Mouse (Mus musculus) left cerebral cortex, adult 9 months (tissue): ENCODE results near the gene Zfp292.
A peak's percentile ranks its signal among the peaks of the same experiment; 100 is the strongest.

ENCODE experiments used
- DNase-seq, 2 experiments: peaks; one replicate each; pipeline ENCODE4 v3.0.0; 2022; ENCODE audit warnings: low spot score in 2 of 2

Gene Zfp292

DNA sequence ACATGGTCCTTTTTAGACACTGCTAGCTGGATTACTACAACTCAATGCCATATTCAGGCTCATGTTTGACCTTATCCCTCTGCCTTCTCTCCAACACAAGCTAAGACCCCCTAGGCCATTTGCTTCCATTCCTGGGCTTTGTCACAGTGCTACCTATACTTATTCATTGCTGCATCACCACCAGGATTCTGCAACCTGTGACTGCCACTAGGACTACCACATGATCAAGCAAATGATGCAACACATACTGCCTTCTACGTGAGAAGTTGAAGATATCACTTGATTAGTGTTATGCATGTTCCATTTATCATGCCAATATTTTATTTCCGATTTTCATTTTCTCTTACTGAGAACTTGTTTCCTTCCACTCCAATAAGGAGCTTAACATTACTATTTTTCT, 84.8 kb downstream of the Zfp292 start:
- no peak for DNase-seq

DNA sequence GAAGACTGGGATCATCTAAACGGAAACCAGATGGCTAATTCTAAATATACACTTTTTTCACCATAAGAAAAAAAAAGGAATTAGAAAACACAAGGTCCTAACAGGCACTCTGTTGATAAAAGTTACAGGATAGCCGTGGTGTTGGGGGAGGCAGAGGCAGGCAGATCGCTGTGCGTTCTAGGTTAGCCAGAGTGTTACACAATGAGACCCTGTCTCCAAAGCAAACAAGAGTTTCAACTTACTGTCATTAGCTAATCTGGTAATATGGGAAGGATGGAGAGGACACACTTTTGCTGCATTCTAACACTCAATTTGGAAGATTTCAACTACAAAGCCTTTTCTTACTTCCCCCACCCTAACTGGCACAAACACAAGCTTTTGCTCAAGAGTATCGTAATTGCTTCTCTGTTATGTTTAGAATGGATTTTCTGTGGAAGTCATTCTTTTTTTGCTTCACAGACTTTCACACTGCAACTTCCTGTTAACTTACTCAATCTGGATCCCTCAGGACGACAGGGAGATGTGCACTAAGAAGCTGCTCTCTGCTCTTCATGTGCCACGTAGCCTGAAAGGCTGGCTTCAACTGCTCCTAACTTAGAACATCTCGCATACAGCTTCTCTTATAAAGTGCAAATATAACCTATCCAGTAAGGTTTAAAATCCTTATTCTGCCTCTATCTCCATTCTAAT, 85.3 kb downstream of the Zfp292 start:
- no peak for DNase-seq

DNA sequence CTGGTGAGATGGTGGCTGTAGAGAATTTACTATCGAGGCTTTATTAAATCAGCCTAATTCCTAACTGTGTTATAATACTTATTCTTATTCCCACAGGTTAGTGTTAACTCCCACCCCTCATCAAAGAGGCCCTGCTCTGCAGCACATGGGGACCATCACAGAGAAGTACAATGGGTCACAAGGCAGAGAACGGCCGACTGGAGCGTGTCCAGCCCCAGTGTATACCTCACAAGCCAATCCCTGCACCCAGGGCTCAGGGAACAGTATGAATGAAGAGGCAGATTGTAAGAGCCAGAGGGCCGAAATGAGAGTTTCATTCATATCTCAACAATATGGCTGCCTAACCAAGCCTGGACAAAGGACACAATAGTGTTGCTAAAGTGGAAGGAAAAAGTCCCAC, 86.5 kb downstream of the Zfp292 start:
- no peak for DNase-seq

DNA sequence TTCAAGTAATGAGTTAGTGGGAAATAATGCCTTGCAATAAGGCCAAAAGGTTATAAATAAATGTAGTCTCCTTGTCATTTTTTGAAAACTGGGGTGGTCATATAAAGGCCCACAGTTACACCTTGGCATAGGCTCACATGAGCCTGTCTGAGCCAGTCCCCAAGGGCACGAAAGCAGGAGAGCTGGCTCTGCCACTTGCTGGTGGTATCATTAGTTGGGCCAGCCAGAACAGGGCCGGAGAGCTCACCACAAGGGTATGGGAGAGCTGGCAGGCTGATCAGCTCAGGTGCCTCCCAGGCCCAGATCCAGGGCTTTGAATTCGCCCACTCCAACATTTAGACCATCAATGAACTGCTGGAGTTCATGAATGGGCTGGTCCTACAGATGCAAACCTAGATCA, 96.3 kb downstream of the Zfp292 start:
- no peak for DNase-seq

DNA sequence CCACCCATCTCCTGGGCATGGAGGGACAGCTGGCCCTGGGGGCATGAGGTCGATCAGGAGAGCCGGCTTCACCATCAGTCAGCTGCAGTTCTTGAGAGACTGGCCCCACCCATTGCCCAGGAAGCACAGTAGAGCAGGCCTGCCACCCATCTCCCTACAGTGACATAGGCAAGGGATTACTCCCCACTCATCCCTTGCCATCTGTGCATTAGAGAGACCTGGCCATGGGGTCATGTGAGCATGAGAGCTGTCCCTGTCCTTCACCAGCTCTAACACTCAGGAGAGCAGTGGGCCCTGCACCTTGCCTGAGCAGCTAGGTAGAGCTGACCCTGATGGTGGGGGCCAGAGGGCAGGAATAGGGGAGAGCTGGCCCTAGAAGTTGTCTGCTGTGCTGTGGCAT, 97.1 kb downstream of the Zfp292 start:
- DNase-seq, result no peak

- no peak for DNase-seq
Measured at GRCm38 (mm10) chr4:34784865-34785264, 97.9 kb downstream of the Zfp292 start.

DNA sequence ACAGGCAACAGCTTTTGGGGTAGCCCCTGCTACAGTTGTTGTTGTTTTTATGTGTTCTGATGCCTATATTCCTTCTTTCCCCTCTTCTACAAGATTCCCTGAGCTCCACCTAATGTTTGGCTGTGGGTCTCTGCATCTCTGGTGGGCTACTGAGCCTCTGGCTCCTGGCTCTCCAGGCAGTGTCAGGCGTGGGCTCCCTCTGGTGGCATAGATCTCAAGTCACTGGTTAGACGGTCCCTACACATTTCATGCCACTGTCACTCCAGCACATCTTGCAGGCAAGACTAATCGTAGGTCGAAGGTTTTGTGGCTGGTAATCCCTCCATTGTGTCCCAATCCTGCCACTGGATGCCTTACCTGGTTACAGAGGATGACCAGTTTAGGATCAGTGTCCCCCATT, 100.0 kb downstream of the Zfp292 start:
- DNase-seq, result no peak

DNA sequence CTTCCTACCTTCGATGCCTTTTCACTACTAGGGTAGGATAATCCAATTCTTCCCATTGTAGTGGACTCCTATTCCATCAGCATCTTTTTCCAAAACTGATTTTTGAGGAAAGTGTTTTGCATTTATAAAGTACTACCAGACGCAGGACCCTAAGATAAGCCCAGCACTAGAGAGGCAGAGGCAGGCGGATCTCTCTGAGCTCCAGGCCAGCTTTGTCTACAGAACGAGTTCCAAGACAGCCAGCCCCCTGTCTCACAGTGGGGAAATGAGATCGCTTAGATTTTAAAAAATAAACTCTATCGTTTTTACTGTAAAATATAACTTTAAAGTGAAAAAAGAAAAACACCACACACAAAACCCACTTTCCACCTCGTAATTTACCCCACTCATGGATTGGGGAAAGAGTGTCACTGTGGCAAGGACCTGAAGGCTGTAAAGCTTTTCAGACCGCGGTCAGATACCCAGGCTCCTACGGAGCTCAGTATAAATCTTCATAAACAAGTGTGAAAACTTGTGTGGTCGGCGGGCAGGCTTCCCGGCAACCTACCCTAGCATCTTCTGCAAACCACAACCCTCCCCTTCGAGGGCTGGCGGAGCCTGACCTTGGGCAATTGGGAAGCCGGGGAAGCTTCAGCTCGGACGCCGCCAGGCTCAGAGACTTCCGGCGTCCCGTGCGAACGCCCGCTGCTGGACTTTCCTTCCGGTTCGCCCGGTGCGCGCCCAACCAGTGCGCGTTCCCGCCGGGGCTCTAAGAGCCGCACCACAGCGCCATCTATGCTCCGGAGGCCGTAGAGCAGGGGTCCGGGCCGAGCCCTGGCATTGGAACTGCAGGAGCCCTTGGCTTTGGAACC, 104.9 kb downstream of the Zfp292 start, which contains the start of gene Smim8:
Smim8 (minus strand) TSS at position 747 of the 851 bp plus-strand sequence.
- DNase-seq, result peak; percentile 58 to 87

DNA sequence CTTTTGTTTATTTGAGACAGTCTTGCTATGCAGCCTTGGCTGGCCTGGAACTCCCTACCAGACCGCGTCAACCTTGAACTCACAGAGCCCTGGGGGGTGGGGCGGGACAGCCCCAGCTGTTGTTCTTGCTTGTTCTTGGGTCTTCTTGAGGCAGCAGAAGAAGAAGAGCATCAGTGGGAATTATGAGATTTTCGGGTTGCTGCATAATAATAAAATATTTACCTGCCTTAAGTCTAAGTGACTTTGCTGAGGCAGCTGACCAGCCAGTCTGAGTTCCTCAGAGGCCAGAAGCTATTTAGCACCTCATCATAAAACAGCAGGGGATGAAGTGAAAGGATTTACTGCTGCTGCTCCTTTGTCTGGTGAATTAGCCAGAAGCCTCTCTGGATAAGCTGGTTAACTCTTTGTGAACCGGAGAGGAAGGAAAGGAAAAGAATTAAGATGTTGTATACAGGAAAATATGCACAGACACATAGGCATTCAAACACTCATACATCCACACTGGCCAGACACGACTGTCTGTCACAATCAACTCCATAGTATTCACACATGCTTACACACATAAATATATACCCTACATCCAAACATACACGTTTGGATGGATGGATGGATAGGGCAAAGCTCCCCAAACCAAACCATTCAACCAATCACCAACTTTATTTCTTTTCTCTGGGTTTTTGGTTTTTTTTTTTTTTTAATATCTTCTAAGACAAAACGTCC, 110.9 kb downstream of the Zfp292 start:
- DNase-seq, result no peak

DNA sequence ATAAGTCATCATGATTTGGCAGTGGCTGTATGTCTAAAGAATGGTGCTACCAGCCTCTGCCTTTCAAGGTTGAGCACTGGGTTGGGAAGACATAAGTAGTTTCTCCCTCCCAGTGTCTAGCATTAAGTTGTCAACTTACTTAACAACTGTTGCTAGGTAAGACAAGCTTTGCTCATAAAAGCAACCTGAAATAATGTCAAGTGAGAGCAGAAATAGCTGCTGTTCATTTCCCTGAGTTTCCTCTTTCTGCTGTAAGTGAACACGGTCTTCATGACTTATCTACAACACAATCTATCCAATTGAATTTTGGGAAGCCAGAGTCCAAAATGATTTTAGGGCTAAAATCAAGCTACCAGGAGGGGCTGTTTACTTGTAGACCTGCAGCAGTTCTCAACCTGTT, 126.6 kb downstream of the Zfp292 start, which contains the start of gene Gm136:
Gm136 (minus strand) TSS at position 101 of the 400 bp plus-strand sequence.
- no peak for DNase-seq
